ENCODE assay signal across 24 mouse cellular contexts in genomic region chr2:5668940-5669339, GRCm38 (mm10). TPM values are rescaled to one million over a fixed set of nuclear protein-coding genes. Genes with fewer than 3 reads are reported as not detected.
A peak's percentile ranks its signal among the peaks of the same experiment; 100 is the strongest.
DNase-seq lines count a peak whose midpoint lies in the region; ATAC-seq and TF ChIP-seq lines count a peak whose summit lies in the region.
"Had no signal": no experiment of that assay in that cellular context is flagged by ENCODE, and none has a peak within 500 bp of the region (broad histone marks: within the 10 kb centered on the region; RNA-seq: fewer than 3 reads in every experiment).

No protein-coding gene starts in this region.

- H3K4me2 ChIP-seq in liver, embryonic 13.5 days: no peak overlapping the region
- H3K4me2 ChIP-seq in midbrain, embryonic 11.5 days: no peak overlapping the region
- H3K4me2 ChIP-seq in midbrain, embryonic 13.5 days (replicated peaks): no peak overlapping the region
- no peak overlapping the region for H3K4me2 ChIP-seq in intestine, embryonic 16.5 days (ENCODE audit: low read depth, low read length)
- H3K4me2 ChIP-seq: heart, embryonic 13.5 days; hindbrain, embryonic 14.5 days; kidney, embryonic 15.5 days; midbrain, embryonic 12.5 days; neural tube, embryonic 13.5 days had no signal

- H3K9me3 ChIP-seq in liver, embryonic 13.5 days (replicated peaks): no peaks in the 10 kb centered on the region
- no peaks in the 10 kb centered on the region for H3K9me3 ChIP-seq in midbrain, embryonic 11.5 days (ENCODE audit: control insufficient read depth, low read length)
- no peaks in the 10 kb centered on the region for H3K9me3 ChIP-seq in midbrain, embryonic 13.5 days
- no peaks in the 10 kb centered on the region for H3K9me3 ChIP-seq in ES-E14 (ENCODE audit: control insufficient read depth, insufficient read depth, low read depth, low read length)
- H3K9me3 ChIP-seq in intestine, embryonic 16.5 days (ENCODE audit: control insufficient read depth, low read length): no peaks in the 10 kb centered on the region
- H3K9me3 ChIP-seq: heart, embryonic 13.5 days; kidney, embryonic 15.5 days; midbrain, embryonic 12.5 days had no signal

- ATAC-seq in liver, embryonic 13.5 days (ENCODE audit: low read depth): no peak
- no peak for ATAC-seq in midbrain, embryonic 11.5 days (ENCODE audit: low FRiP score)
- no peak for ATAC-seq in midbrain, embryonic 13.5 days
- no peak for ATAC-seq in megakaryocyte-erythroid progenitor cell, adult 5-6 weeks (replicated peaks; ENCODE audit: low FRiP score, low TSS enrichment, poor library complexity, severe bottlenecking)
- ATAC-seq in intestine, embryonic 16.5 days: no peak
- ATAC-seq: forebrain, embryonic 16.5 days; Patski had no signal

- 0 out of 2 replicates have a peak, but pooled peaks cover 2% of the 10 kb centered on the region for H3K4me1 ChIP-seq in liver, embryonic 13.5 days (replicated peaks)
- H3K4me1 ChIP-seq in midbrain, embryonic 11.5 days (ENCODE audit: control insufficient read depth, insufficient read depth, low read length): no peaks in the 10 kb centered on the region
- H3K4me1 ChIP-seq in midbrain, embryonic 13.5 days (replicated peaks): no peaks in the 10 kb centered on the region
- H3K4me1 ChIP-seq in ES-E14 (ENCODE audit: control insufficient read depth in 2 of 2, insufficient read depth in 2 of 2, low read length in 2 of 2, poor library complexity in 1 of 2): peaks cover 3 to 25% of the 10 kb centered on the region in 2 experiments; a peak in 3 of 4 replicates
- peaks cover 7% of the 10 kb centered on the region; the same call in 1 of the 2 replicates for H3K4me1 ChIP-seq in intestine, embryonic 16.5 days (ENCODE audit: control insufficient read depth, insufficient read depth, low read length)
- H3K4me1 ChIP-seq: heart, embryonic 13.5 days; kidney, embryonic 15.5 days; midbrain, embryonic 12.5 days; neural tube, embryonic 13.5 days had no signal

- H3K27me3 ChIP-seq in liver, embryonic 13.5 days: no peaks in the 10 kb centered on the region
- no peaks in the 10 kb centered on the region for H3K27me3 ChIP-seq in midbrain, embryonic 11.5 days (ENCODE audit: control insufficient read depth, insufficient read depth, low read length)
- no peaks in the 10 kb centered on the region for H3K27me3 ChIP-seq in midbrain, embryonic 13.5 days
- no peaks in the 10 kb centered on the region for H3K27me3 ChIP-seq in intestine, embryonic 16.5 days (replicated peaks; ENCODE audit: control insufficient read depth, insufficient read depth, low read length)
- H3K27me3 ChIP-seq: heart, embryonic 13.5 days; kidney, embryonic 15.5 days; midbrain, embryonic 12.5 days; neural tube, embryonic 13.5 days; Patski had no signal

- H3K9ac ChIP-seq in liver, embryonic 13.5 days: no peak overlapping the region
- no peak overlapping the region for H3K9ac ChIP-seq in midbrain, embryonic 11.5 days (ENCODE audit: low read length)
- H3K9ac ChIP-seq in midbrain, embryonic 13.5 days (replicated peaks): no peak overlapping the region
- no peak overlapping the region for H3K9ac ChIP-seq in ES-E14 (ENCODE audit: insufficient read depth, low read depth, low read length, poor library complexity, severe bottlenecking)
- H3K9ac ChIP-seq in intestine, embryonic 16.5 days (ENCODE audit: low read depth, low read length): no peak overlapping the region
- H3K9ac ChIP-seq: heart, embryonic 13.5 days; hindbrain, embryonic 14.5 days; kidney, embryonic 15.5 days; midbrain, embryonic 12.5 days; neural tube, embryonic 13.5 days had no signal

- in situ Hi-C loops in ES-E14 (cut with MboI; ENCODE audit: low sequenced_read_pairs in 2 of 2, unreplicated experiment in 2 of 2): no loop called here

- 63% methylated on average over 4 of the region's 4 CpGs for WGBS in liver, embryonic 13.5 days (ENCODE audit: insufficient replicate concordance)
- 81% methylated on average over 4 of the region's 4 CpGs for WGBS in midbrain, embryonic 11.5 days
- 81% methylated on average over 4 of the region's 4 CpGs for WGBS in midbrain, embryonic 13.5 days
- WGBS in intestine, embryonic 16.5 days: 79% methylated on average over 4 of the region's 4 CpGs

- DNase-seq in liver, embryonic 13.5 days: no peak
- DNase-seq in liver: no peak
- DNase-seq in midbrain, embryonic 11.5 days (ENCODE audit: low spot score, missing footprints): peak; percentile 73
- peak; percentile 11 for DNase-seq in ES-E14 (ENCODE audit: low read depth, low spot score)
- DNase-seq: adrenal gland, postnatal 25 days; B cell, adult 2 months; cerebellum, adult 18-20 months; cerebellum, postnatal 10 days; heart, postnatal 10 days; kidney, adult 11 months; kidney, postnatal 25 days; left cerebral cortex, postnatal 4 days; lung, postnatal 14 days had no signal

- 0 out of 2 replicates have a peak overlapping the region, but pooled peaks have one; percentile 41 for H3K27ac ChIP-seq in liver, embryonic 13.5 days
- H3K27ac ChIP-seq in midbrain, embryonic 11.5 days (ENCODE audit: low read depth, low read length): no peak overlapping the region
- no peak overlapping the region for H3K27ac ChIP-seq in midbrain, embryonic 13.5 days
- H3K27ac ChIP-seq in ES-E14 (ENCODE audit: insufficient read depth, low read depth, low read length, poor library complexity, severe bottlenecking): no peak overlapping the region
- H3K27ac ChIP-seq in intestine, embryonic 16.5 days (ENCODE audit: low read length): no peak overlapping the region
- H3K27ac ChIP-seq: heart, embryonic 13.5 days; hindbrain, embryonic 14.5 days; kidney, embryonic 15.5 days; midbrain, embryonic 12.5 days; neural tube, embryonic 13.5 days had no signal

- H3K36me3 ChIP-seq in liver, embryonic 13.5 days: no peaks in the 10 kb centered on the region
- H3K36me3 ChIP-seq in midbrain, embryonic 11.5 days (ENCODE audit: control insufficient read depth, insufficient read depth, low read length): no peaks in the 10 kb centered on the region
- no peaks in the 10 kb centered on the region for H3K36me3 ChIP-seq in midbrain, embryonic 13.5 days
- H3K36me3 ChIP-seq in ES-E14 (ENCODE audit: control insufficient read depth, insufficient read depth, low read length, poor library complexity, severe bottlenecking): no peaks in the 10 kb centered on the region
- peaks cover 2% of the 10 kb centered on the region; the same call in 1 of the 2 replicates for H3K36me3 ChIP-seq in intestine, embryonic 16.5 days (ENCODE audit: control insufficient read depth, insufficient read depth, low read length)
- H3K36me3 ChIP-seq: heart, embryonic 13.5 days; kidney, embryonic 15.5 days; midbrain, embryonic 12.5 days; neural tube, embryonic 13.5 days had no signal

- H3K4me3 ChIP-seq in liver, embryonic 13.5 days (replicated peaks): no peak overlapping the region
- H3K4me3 ChIP-seq in midbrain, embryonic 11.5 days (ENCODE audit: low read depth, low read length): no peak overlapping the region
- no peak overlapping the region for H3K4me3 ChIP-seq in midbrain, embryonic 13.5 days (replicated peaks)
- H3K4me3 ChIP-seq in ES-E14 (ENCODE audit: insufficient read depth in 1 of 2, low read depth in 1 of 2, low read length in 2 of 2, poor library complexity in 1 of 2, severe bottlenecking in 1 of 2): no peak overlapping the region
- H3K4me3 ChIP-seq in intestine, embryonic 16.5 days (ENCODE audit: low read length): no peak overlapping the region
- H3K4me3 ChIP-seq: erythroblast, embryonic 14.5 days; heart, embryonic 13.5 days; kidney, embryonic 15.5 days; midbrain, embryonic 12.5 days; neural tube, embryonic 13.5 days had no signal

TF ChIP-seq in ES-E14, 5 proteins besides CTCF, POLR2A, EP300 and RAD21:
- TF ChIP-seq HCFC1 (IDR thresholded peaks at IDR 0.05; ENCODE audit: borderline replicate concordance, insufficient read depth, low read length) (no peak), ZNF384 (IDR thresholded peaks at IDR 0.05; ENCODE audit: low read depth, low read length) (no peak), MAFK (IDR thresholded peaks at IDR 0.05; ENCODE audit: insufficient read depth, low read depth, low read length) (no peak), ZC3H11A (IDR thresholded peaks at IDR 0.05; ENCODE audit: borderline replicate concordance, low read depth, low read length) (no peak), CHD2 (IDR thresholded peaks at IDR 0.05; ENCODE audit: low read depth, low read length) (no peak)
TF ChIP-seq in ES-E14: peak in this region for 0.

RNA-seq across cellular contexts. Expression of gene Camk1d, which starts 45.4 kb away (rescaled TPM):
- 0.82 and 0.90 TPM in 2 replicates for polyA plus RNA-seq in liver, embryonic 13.5 days (2015; fragmentation: Nextera tagmentation; extraction: Ambion mirVana)
- polyA plus RNA-seq in midbrain, embryonic 11.5 days (2014; fragmentation: Nextera tagmentation; extraction: Ambion mirVana): 1.8 and 2.0 TPM in 2 replicates
- 3.5 and 3.9 TPM in 2 replicates for polyA plus RNA-seq in midbrain, embryonic 13.5 days (2015; fragmentation: Nextera tagmentation; extraction: Ambion mirVana)
- 12.5 and 22.0 TPM in 2 replicates for total RNA-seq in ES-E14 (2012; rRNA removed)
- 3.9 and 9.6 TPM in 2 replicates for total RNA-seq in megakaryocyte-erythroid progenitor cell, adult 5-6 weeks (2014; fragmentation: Nextera tagmentation)
- 3.7 and 5.9 TPM in 2 replicates for total RNA-seq in megakaryocyte-erythroid progenitor cell, adult 5-6 weeks (2017)
- polyA plus RNA-seq in intestine, embryonic 16.5 days (2015; fragmentation: Nextera tagmentation; extraction: Ambion mirVana): 23.1 and 27.0 TPM in 2 replicates

Comparison
In these comparisons a context has a peak if more than half of its experiments do, and no peak if none do; other contexts are left out.
1. DNase-seq: peak in midbrain, embryonic 11.5 days (single experiment) and ES-E14 (single experiment); none in liver, embryonic 13.5 days (single experiment) and liver (single experiment).